Comparison of ENCODE assay signal across 17 mouse cellular contexts in the genomic region with DNA sequence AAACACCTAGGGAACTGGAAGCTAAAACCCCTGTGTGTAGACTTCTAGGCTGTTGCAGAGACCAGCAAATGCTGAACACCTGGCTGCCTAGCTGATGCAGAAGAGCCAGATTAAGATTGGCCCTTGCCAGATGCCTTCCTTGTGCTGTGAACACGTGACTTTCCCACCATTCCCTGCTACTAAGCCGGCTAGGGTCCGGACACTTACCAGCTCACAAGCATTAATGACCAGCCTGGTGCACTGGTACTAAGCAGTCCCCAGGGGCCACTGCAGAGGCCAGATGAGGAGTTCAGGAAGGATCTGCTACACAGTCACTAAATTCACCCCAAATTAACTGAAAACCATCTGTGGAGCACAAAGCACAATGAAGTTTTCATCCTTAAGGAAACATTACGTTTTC.
DNase-seq lines count a peak whose midpoint lies in the region; ATAC-seq and TF ChIP-seq lines count a peak whose summit lies in the region.
"Had no signal": no experiment of that assay in that cellular context is flagged by ENCODE, and none has a peak within 500 bp of the region (broad histone marks: within the 10 kb centered on the region; RNA-seq: fewer than 3 reads in every experiment).

No protein-coding gene starts in this region.

- peak overlapping the region; percentile 26; the same call in 1 of the 2 replicates for H3K4me2 ChIP-seq in embryonic facial prominence, embryonic 13.5 days
- H3K4me2 ChIP-seq in midbrain, embryonic 11.5 days = no peak overlapping the region
- no peak overlapping the region for H3K4me2 ChIP-seq in kidney, embryonic 14.5 days (replicated peaks; ENCODE audit: low read depth, low read length)
- H3K4me2 ChIP-seq: liver, embryonic 12.5 days; neural tube, embryonic 12.5 days had no signal

- DNase-seq in 3134 (ENCODE audit: extremely low read depth, insufficient read length, low spot score) (peak; percentile 15), 3T3-L1 (ENCODE audit: low read depth, low spot score) (peak; percentile 44)
- DNase-seq in midbrain, embryonic 11.5 days (ENCODE audit: low spot score, missing footprints) = no peak
- no peak for DNase-seq in lung, postnatal 4 days
- no peak for DNase-seq in thymus, adult 2 months
- DNase-seq in spleen, postnatal 10 days (ENCODE audit: low spot score in 2 of 2) = no peak
- DNase-seq: adrenal gland, postnatal 10 days; gastrocnemius, postnatal 10 days; heart, postnatal 14 days; lung, postnatal 36 days; right cerebral cortex, postnatal 4 days had no signal

- WGBS in embryonic facial prominence, embryonic 13.5 days = 24% methylated on average over 4 of the region's 4 CpGs
- 29% methylated on average over 4 of the region's 4 CpGs for WGBS in midbrain, embryonic 11.5 days
- WGBS in thymus, adult 2 months = 37% methylated on average over 4 of the region's 4 CpGs
- 18% methylated on average over 4 of the region's 4 CpGs for WGBS in kidney, embryonic 14.5 days

- H3K27ac ChIP-seq in embryonic facial prominence, embryonic 13.5 days = no peak overlapping the region
- H3K27ac ChIP-seq in midbrain, embryonic 11.5 days (ENCODE audit: low read depth, low read length) = no peak overlapping the region
- H3K27ac ChIP-seq in thymus, adult 2 months (ENCODE audit: control insufficient read depth, insufficient read depth, low read length) = no peak overlapping the region
- no peak overlapping the region for H3K27ac ChIP-seq in kidney, embryonic 14.5 days (ENCODE audit: low read depth, low read length)
- H3K27ac ChIP-seq: kidney, postnatal 0 days; liver, embryonic 12.5 days; neural tube, embryonic 12.5 days had no signal

- H3K4me3 ChIP-seq in embryonic facial prominence, embryonic 13.5 days = no peak overlapping the region
- H3K4me3 ChIP-seq in midbrain, embryonic 11.5 days (ENCODE audit: low read depth, low read length) = no peak overlapping the region
- H3K4me3 ChIP-seq in thymus, adult 2 months (ENCODE audit: control insufficient read depth, insufficient read depth, low read length) = no peak overlapping the region
- no peak overlapping the region for H3K4me3 ChIP-seq in kidney, embryonic 14.5 days (ENCODE audit: low read length)
- H3K4me3 ChIP-seq: liver, embryonic 12.5 days; neural tube, embryonic 12.5 days had no signal

- no peaks in the 10 kb centered on the region for H3K4me1 ChIP-seq in embryonic facial prominence, embryonic 13.5 days
- H3K4me1 ChIP-seq in midbrain, embryonic 11.5 days (ENCODE audit: control insufficient read depth, insufficient read depth, low read length) = no peaks in the 10 kb centered on the region
- H3K4me1 ChIP-seq in thymus, adult 2 months (replicated peaks; ENCODE audit: control insufficient read depth, insufficient read depth, low read length) = no peaks in the 10 kb centered on the region
- no peaks in the 10 kb centered on the region for H3K4me1 ChIP-seq in kidney, embryonic 14.5 days (ENCODE audit: control insufficient read depth, insufficient read depth, low read length)
- H3K4me1 ChIP-seq: liver, embryonic 12.5 days; neural tube, embryonic 12.5 days had no signal

- H3K27me3 ChIP-seq in embryonic facial prominence, embryonic 13.5 days = no peaks in the 10 kb centered on the region
- no peaks in the 10 kb centered on the region for H3K27me3 ChIP-seq in midbrain, embryonic 11.5 days (ENCODE audit: control insufficient read depth, insufficient read depth, low read length)
- no peaks in the 10 kb centered on the region for H3K27me3 ChIP-seq in thymus, adult 2 months (ENCODE audit: control insufficient read depth, insufficient read depth, low read length)
- H3K27me3 ChIP-seq in kidney, embryonic 14.5 days (ENCODE audit: control insufficient read depth, insufficient read depth, low read length) = no peaks in the 10 kb centered on the region
- H3K27me3 ChIP-seq: liver, embryonic 12.5 days; neural tube, embryonic 12.5 days had no signal

- TF ChIP-seq POLR2A in thymus, adult 2 months (IDR thresholded peaks at IDR 0.05; ENCODE audit: control insufficient read depth, extremely low read depth, insufficient read depth, low read length, poor library complexity) = no peak

- no peak overlapping the region for H3K9ac ChIP-seq in embryonic facial prominence, embryonic 13.5 days
- H3K9ac ChIP-seq in midbrain, embryonic 11.5 days (ENCODE audit: low read length) = no peak overlapping the region
- H3K9ac ChIP-seq in kidney, embryonic 14.5 days (ENCODE audit: low read depth, low read length) = no peak overlapping the region
- H3K9ac ChIP-seq: liver, embryonic 12.5 days; neural tube, embryonic 12.5 days had no signal

- no peak for ATAC-seq in embryonic facial prominence, embryonic 13.5 days (ENCODE audit: insufficient number of reproducible peaks, insufficient read depth, low FRiP score, low TSS enrichment, low read depth)
- ATAC-seq in midbrain, embryonic 11.5 days (ENCODE audit: low FRiP score) = peak; percentile 76; the same call in 1 of the 2 replicates
- no peak for ATAC-seq in kidney, embryonic 14.5 days (ENCODE audit: low FRiP score, low TSS enrichment)
- ATAC-seq: liver, embryonic 12.5 days had no signal

- H3K9me3 ChIP-seq in embryonic facial prominence, embryonic 13.5 days = no peaks in the 10 kb centered on the region
- no peaks in the 10 kb centered on the region for H3K9me3 ChIP-seq in midbrain, embryonic 11.5 days (ENCODE audit: control insufficient read depth, low read length)
- H3K9me3 ChIP-seq in kidney, embryonic 14.5 days (ENCODE audit: control insufficient read depth, low read length) = no peaks in the 10 kb centered on the region
- H3K9me3 ChIP-seq: G1E; liver, embryonic 12.5 days; neural tube, embryonic 12.5 days had no signal

- no peak for TF ChIP-seq CTCF in thymus, adult 2 months (IDR thresholded peaks at IDR 0.05; ENCODE audit: borderline replicate concordance, control insufficient read depth, extremely low read depth, insufficient read depth, low read length, poor library complexity)

- H3K36me3 ChIP-seq in embryonic facial prominence, embryonic 13.5 days = no peaks in the 10 kb centered on the region
- H3K36me3 ChIP-seq in midbrain, embryonic 11.5 days (ENCODE audit: control insufficient read depth, insufficient read depth, low read length) = no peaks in the 10 kb centered on the region
- no peaks in the 10 kb centered on the region for H3K36me3 ChIP-seq in thymus, adult 2 months (ENCODE audit: control insufficient read depth, insufficient read depth, low read length)
- H3K36me3 ChIP-seq in kidney, embryonic 14.5 days (ENCODE audit: control insufficient read depth, insufficient read depth, low read length) = no peaks in the 10 kb centered on the region
- H3K36me3 ChIP-seq: G1E; liver, embryonic 12.5 days; neural tube, embryonic 12.5 days had no signal

Comparison
In these comparisons a context has a peak if more than half of its experiments do, and no peak if none do; other contexts are left out.
1. DNase-seq: peak in 3134 (single experiment) and 3T3-L1 (single experiment); none in midbrain, embryonic 11.5 days (single experiment), lung, postnatal 4 days (0 of 2), thymus, adult 2 months (single experiment) and spleen, postnatal 10 days (0 of 2).